Mouse (Mus musculus): ENCODE data around the gene 4930512M02Rik.

GRCm38 (mm10) chr11:11558662-11559061 lies 69.0 kb downstream of the 4930512M02Rik start:
- TF ChIP-seq GATA1 (IDR thresholded peaks at IDR 0.05; ENCODE audit: low read length), result no peak
- TF ChIP-seq TAL1 (IDR thresholded peaks at IDR 0.05; ENCODE audit: low read length), result no peak

Measured in erythroblast, embryonic 14.5 days (primary cell).